ENCODE assay signal across 16 mouse cellular contexts in the genomic region with DNA sequence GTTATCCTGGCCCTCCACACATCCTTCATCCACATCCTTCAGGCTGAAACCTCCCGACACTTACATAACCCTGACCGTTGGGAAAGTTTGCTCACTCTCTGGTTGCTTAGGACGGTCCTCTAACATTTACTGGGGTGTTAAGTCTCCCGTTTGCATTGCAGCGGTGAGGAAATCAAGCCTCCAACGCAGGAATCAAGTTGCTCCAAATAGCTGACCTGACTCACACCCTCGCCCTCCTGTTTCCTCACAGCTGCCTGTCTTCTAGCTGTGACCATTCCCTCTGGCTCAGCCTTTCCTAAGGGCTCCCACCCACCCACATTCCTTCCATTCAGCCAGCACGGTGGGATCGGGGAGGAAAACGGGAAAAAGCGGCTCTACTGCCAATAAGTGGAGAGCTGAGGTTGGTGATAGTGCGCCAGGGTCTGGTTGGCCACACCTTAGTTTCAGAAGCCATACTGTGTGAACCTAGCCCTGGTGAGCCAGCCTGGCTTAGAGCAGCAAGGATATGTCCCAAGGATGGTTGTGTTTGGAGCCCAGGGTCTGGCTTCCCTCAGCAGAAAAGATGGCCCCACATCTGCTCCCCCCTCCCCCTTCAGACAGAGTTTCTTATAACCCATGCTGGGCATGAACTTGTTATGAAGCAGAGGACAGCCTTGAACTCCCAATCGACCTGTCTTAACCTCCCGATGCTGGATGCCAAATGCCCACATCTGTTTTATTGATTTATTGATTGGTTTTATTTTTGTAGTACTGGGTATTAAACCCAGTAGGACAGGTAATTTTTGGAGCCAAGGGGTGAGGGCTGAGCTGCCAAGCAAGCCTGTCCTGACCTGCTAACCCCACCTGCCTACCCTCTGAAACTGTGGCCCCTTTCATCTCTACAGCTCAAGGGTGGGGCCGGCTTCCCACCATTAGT. TPM values are rescaled to one million over a fixed set of nuclear protein-coding genes. Genes with fewer than 3 reads are reported as not detected.
DNase-seq lines count a peak whose midpoint lies in the region; ATAC-seq and TF ChIP-seq lines count a peak whose summit lies in the region.
"Had no signal": no experiment of that assay in that cellular context is flagged by ENCODE, and none has a peak within 500 bp of the region (broad histone marks: within the 10 kb centered on the region; RNA-seq: fewer than 3 reads in every experiment).

No protein-coding gene starts in this region.

- no peak overlapping the region for H3K4me3 ChIP-seq in intestine, embryonic 15.5 days (replicated peaks)
- no peak overlapping the region for H3K4me3 ChIP-seq in intestine, postnatal 0 days (ENCODE audit: low read depth, low read length)
- no peak overlapping the region for H3K4me3 ChIP-seq in midbrain, embryonic 11.5 days (ENCODE audit: low read depth, low read length)
- no peak overlapping the region for H3K4me3 ChIP-seq in midbrain, embryonic 10.5 days
- H3K4me3 ChIP-seq in stomach, embryonic 15.5 days (replicated peaks) = no peak overlapping the region
- H3K4me3 ChIP-seq in forebrain, embryonic 14.5 days (ENCODE audit: low read depth, low read length) = no peak overlapping the region
- H3K4me3 ChIP-seq: forebrain, embryonic 10.5 days; limb, embryonic 15.5 days; midbrain, embryonic 15.5 days had no signal

- H3K4me1 ChIP-seq in intestine, embryonic 15.5 days (replicated peaks) = peaks cover 33% of the 10 kb centered on the region
- H3K4me1 ChIP-seq in intestine, postnatal 0 days (replicated peaks; ENCODE audit: control insufficient read depth, insufficient read depth, low read length) = 0 out of 2 replicates have a peak, but pooled peaks cover 5% of the 10 kb centered on the region
- no peaks in the 10 kb centered on the region for H3K4me1 ChIP-seq in midbrain, embryonic 11.5 days (ENCODE audit: control insufficient read depth, insufficient read depth, low read length)
- H3K4me1 ChIP-seq in midbrain, embryonic 10.5 days = peaks cover 20% of the 10 kb centered on the region
- peaks cover 28% of the 10 kb centered on the region for H3K4me1 ChIP-seq in stomach, embryonic 15.5 days
- H3K4me1 ChIP-seq in forebrain, embryonic 14.5 days (ENCODE audit: control insufficient read depth, insufficient read depth, low read length) = peaks cover 7% of the 10 kb centered on the region
- H3K4me1 ChIP-seq: midbrain, embryonic 15.5 days had no signal

- no peaks in the 10 kb centered on the region for H3K9me3 ChIP-seq in intestine, embryonic 15.5 days
- H3K9me3 ChIP-seq in intestine, postnatal 0 days (ENCODE audit: control insufficient read depth) = no peaks in the 10 kb centered on the region
- H3K9me3 ChIP-seq in midbrain, embryonic 11.5 days (ENCODE audit: control insufficient read depth, low read length) = no peaks in the 10 kb centered on the region
- H3K9me3 ChIP-seq in midbrain, embryonic 10.5 days (replicated peaks) = no peaks in the 10 kb centered on the region
- H3K9me3 ChIP-seq in stomach, embryonic 15.5 days = no peaks in the 10 kb centered on the region
- no peaks in the 10 kb centered on the region for H3K9me3 ChIP-seq in forebrain, embryonic 14.5 days (replicated peaks; ENCODE audit: control insufficient read depth, low read length)
- H3K9me3 ChIP-seq: forebrain, embryonic 10.5 days; limb, embryonic 15.5 days; midbrain, embryonic 15.5 days had no signal

- H3K36me3 ChIP-seq in intestine, embryonic 15.5 days = no peaks in the 10 kb centered on the region
- H3K36me3 ChIP-seq in intestine, postnatal 0 days (ENCODE audit: control insufficient read depth, insufficient read depth) = peaks cover 27% of the 10 kb centered on the region; the same call in 1 of the 2 replicates
- H3K36me3 ChIP-seq in midbrain, embryonic 11.5 days (ENCODE audit: control insufficient read depth, insufficient read depth, low read length) = no peaks in the 10 kb centered on the region
- H3K36me3 ChIP-seq in midbrain, embryonic 10.5 days = no peaks in the 10 kb centered on the region
- no peaks in the 10 kb centered on the region for H3K36me3 ChIP-seq in stomach, embryonic 15.5 days
- no peaks in the 10 kb centered on the region for H3K36me3 ChIP-seq in forebrain, embryonic 14.5 days (ENCODE audit: control insufficient read depth, insufficient read depth, low read length)
- H3K36me3 ChIP-seq: forebrain, embryonic 10.5 days; limb, embryonic 15.5 days; midbrain, embryonic 15.5 days had no signal

- 0 out of 2 replicates have a peak, but pooled peaks cover 1% of the 10 kb centered on the region for H3K27me3 ChIP-seq in intestine, embryonic 15.5 days (replicated peaks)
- H3K27me3 ChIP-seq in intestine, postnatal 0 days (replicated peaks; ENCODE audit: control insufficient read depth, insufficient read depth, low read length) = no peaks in the 10 kb centered on the region
- H3K27me3 ChIP-seq in midbrain, embryonic 11.5 days (ENCODE audit: control insufficient read depth, insufficient read depth, low read length) = peaks cover 16% of the 10 kb centered on the region
- H3K27me3 ChIP-seq in midbrain, embryonic 10.5 days (ENCODE audit: low read depth, poor library complexity, severe bottlenecking) = peaks cover 54% of the 10 kb centered on the region
- H3K27me3 ChIP-seq in stomach, embryonic 15.5 days (replicated peaks) = no peaks in the 10 kb centered on the region
- H3K27me3 ChIP-seq in forebrain, embryonic 14.5 days (replicated peaks; ENCODE audit: control insufficient read depth, insufficient read depth, low read length) = peaks cover 12% of the 10 kb centered on the region

- 34% methylated on average over 15 of the region's 15 CpGs for WGBS in intestine, embryonic 15.5 days
- WGBS in intestine, postnatal 0 days = 30% methylated on average over 15 of the region's 15 CpGs
- WGBS in midbrain, embryonic 11.5 days = 53% methylated on average over 15 of the region's 15 CpGs
- WGBS in midbrain, embryonic 10.5 days = 52% methylated on average over 15 of the region's 15 CpGs
- WGBS in stomach, embryonic 15.5 days = 27% methylated on average over 15 of the region's 15 CpGs
- 57% methylated on average over 15 of the region's 15 CpGs for WGBS in forebrain, embryonic 14.5 days

- peak; percentile 51 for DNase-seq in midbrain, embryonic 11.5 days (ENCODE audit: low spot score, missing footprints)
- no peak for DNase-seq in midbrain, embryonic 10.5 days (ENCODE audit: low spot score)
- peak; percentile 88 for DNase-seq in fat pad, adult 2 months (ENCODE audit: extremely low read depth, low read depth, low spot score)
- no peak for DNase-seq in adrenal gland, adult 2 months
- no peak for DNase-seq in forebrain, embryonic 14.5 days (ENCODE audit: low spot score)

- no peak overlapping the region for H3K4me2 ChIP-seq in intestine, embryonic 15.5 days (replicated peaks)
- no peak overlapping the region for H3K4me2 ChIP-seq in intestine, postnatal 0 days (replicated peaks; ENCODE audit: low read depth)
- H3K4me2 ChIP-seq in midbrain, embryonic 11.5 days = no peak overlapping the region
- no peak overlapping the region for H3K4me2 ChIP-seq in stomach, embryonic 15.5 days
- H3K4me2 ChIP-seq in forebrain, embryonic 14.5 days (ENCODE audit: low read length) = no peak overlapping the region
- H3K4me2 ChIP-seq: limb, embryonic 15.5 days; midbrain, embryonic 15.5 days had no signal

- TF ChIP-seq CTCF in intestine, postnatal 0 days (IDR thresholded peaks at IDR 0.05; ENCODE audit: low read depth) = no peak

- peak; percentile 21; the same call in 1 of the 2 replicates for ATAC-seq in intestine, embryonic 15.5 days
- ATAC-seq in intestine, postnatal 0 days = no peak
- no peak for ATAC-seq in midbrain, embryonic 11.5 days (ENCODE audit: low FRiP score)
- ATAC-seq in stomach, embryonic 15.5 days (ENCODE audit: insufficient read depth, low FRiP score, low read depth) = no peak
- ATAC-seq in forebrain, embryonic 14.5 days = no peak
- ATAC-seq: activated CD4-positive, CD25-positive, alpha-beta regulatory T cell, adult 4 months; midbrain, embryonic 15.5 days had no signal

- no peak overlapping the region for H3K9ac ChIP-seq in intestine, embryonic 15.5 days
- H3K9ac ChIP-seq in intestine, postnatal 0 days (ENCODE audit: low read depth, low read length) = no peak overlapping the region; the same call in 1 of the 2 replicates
- H3K9ac ChIP-seq in midbrain, embryonic 11.5 days (ENCODE audit: low read length) = no peak overlapping the region
- H3K9ac ChIP-seq in stomach, embryonic 15.5 days = no peak overlapping the region
- no peak overlapping the region for H3K9ac ChIP-seq in forebrain, embryonic 14.5 days (ENCODE audit: low read length)
- H3K9ac ChIP-seq: limb, embryonic 15.5 days; midbrain, embryonic 15.5 days had no signal

- no peak overlapping the region for H3K27ac ChIP-seq in intestine, embryonic 15.5 days
- H3K27ac ChIP-seq in intestine, postnatal 0 days (ENCODE audit: low read depth, low read length) = no peak overlapping the region
- H3K27ac ChIP-seq in midbrain, embryonic 11.5 days (ENCODE audit: low read depth, low read length) = no peak overlapping the region
- H3K27ac ChIP-seq in midbrain, embryonic 10.5 days (replicated peaks) = no peak overlapping the region; the same call in 1 of the 2 replicates
- peak overlapping the region; percentile 74 for H3K27ac ChIP-seq in stomach, embryonic 15.5 days
- H3K27ac ChIP-seq in forebrain, embryonic 14.5 days (ENCODE audit: low read depth, low read length) = no peak overlapping the region
- H3K27ac ChIP-seq: forebrain, embryonic 10.5 days; limb, embryonic 15.5 days; midbrain, embryonic 15.5 days had no signal

RNA-seq across cellular contexts. Expression of a gene that starts 29.4 kb away (rescaled TPM):
- polyA plus RNA-seq in intestine, embryonic 15.5 days (2015; fragmentation: Nextera tagmentation; extraction: Ambion mirVana) = 20.4 and 21.9 TPM in 2 replicates
- polyA plus RNA-seq in intestine, postnatal 0 days (2015; fragmentation: Nextera tagmentation; extraction: Ambion mirVana) = 8.3 and 9.2 TPM in 2 replicates
- polyA plus RNA-seq in midbrain, embryonic 11.5 days (2014; fragmentation: Nextera tagmentation; extraction: Ambion mirVana) = 25.5 TPM in 2 replicates
- polyA plus RNA-seq in midbrain, embryonic 10.5 days (2016; fragmentation: Nextera tagmentation; extraction: Ambion mirVana) = 31.4 and 33.8 TPM in 2 replicates
- polyA plus RNA-seq in stomach, embryonic 15.5 days (2015; fragmentation: Nextera tagmentation; extraction: Ambion mirVana) = 23.3 and 25.2 TPM in 2 replicates
- total RNA-seq in adrenal gland, adult 2 months (2021) = 10 to 100 TPM; 19.5 to 19.8 TPM
- 12.5 and 15.6 TPM in 2 replicates for polyA plus RNA-seq in adrenal gland, adult 2 months (2012; rRNA removed)
- 24.0 and 25.9 TPM in 2 replicates for polyA plus RNA-seq in forebrain, embryonic 14.5 days (2014; fragmentation: Nextera tagmentation; extraction: Ambion mirVana)

RNA-seq across cellular contexts. Expression of a gene that starts 32.2 kb away (rescaled TPM):
- polyA plus RNA-seq in intestine, embryonic 15.5 days (2015; fragmentation: Nextera tagmentation; extraction: Ambion mirVana) = 394 and 407 TPM in 2 replicates
- polyA plus RNA-seq in intestine, postnatal 0 days (2015; fragmentation: Nextera tagmentation; extraction: Ambion mirVana) = 175 and 180 TPM in 2 replicates
- polyA plus RNA-seq in midbrain, embryonic 11.5 days (2014; fragmentation: Nextera tagmentation; extraction: Ambion mirVana) = 175 and 194 TPM in 2 replicates
- polyA plus RNA-seq in midbrain, embryonic 10.5 days (2016; fragmentation: Nextera tagmentation; extraction: Ambion mirVana) = 270 and 341 TPM in 2 replicates
- polyA plus RNA-seq in stomach, embryonic 15.5 days (2015; fragmentation: Nextera tagmentation; extraction: Ambion mirVana) = 391 and 408 TPM in 2 replicates
- total RNA-seq in adrenal gland, adult 2 months (2021) = 100 to 1,000 TPM; 326 to 471 TPM
- polyA plus RNA-seq in adrenal gland, adult 2 months (2012; rRNA removed) = 1,307 and 1,375 TPM in 2 replicates
- 60.6 and 67.2 TPM in 2 replicates for polyA plus RNA-seq in forebrain, embryonic 14.5 days (2014; fragmentation: Nextera tagmentation; extraction: Ambion mirVana)

RNA-seq across cellular contexts. Expression of a gene that starts 35.5 kb away (rescaled TPM):
- 0.28 and 0.38 TPM in 2 replicates for polyA plus RNA-seq in intestine, embryonic 15.5 days (2015; fragmentation: Nextera tagmentation; extraction: Ambion mirVana)
- polyA plus RNA-seq in intestine, postnatal 0 days (2015; fragmentation: Nextera tagmentation; extraction: Ambion mirVana) = 0.35 and 0.77 TPM in 2 replicates
- 0.18 and 0.41 TPM in 2 replicates for polyA plus RNA-seq in midbrain, embryonic 11.5 days (2014; fragmentation: Nextera tagmentation; extraction: Ambion mirVana)
- 0.21 and 0.33 TPM in 2 replicates for polyA plus RNA-seq in midbrain, embryonic 10.5 days (2016; fragmentation: Nextera tagmentation; extraction: Ambion mirVana)
- 0.12 and 0.37 TPM in 2 replicates for polyA plus RNA-seq in stomach, embryonic 15.5 days (2015; fragmentation: Nextera tagmentation; extraction: Ambion mirVana)
- not detected for total RNA-seq in adrenal gland, adult 2 months (2021)
- polyA plus RNA-seq in adrenal gland, adult 2 months (2012; rRNA removed) = 0.24 TPM in 1 of 2 replicates, not detected in the other
- 0.61 and 0.69 TPM in 2 replicates for polyA plus RNA-seq in forebrain, embryonic 14.5 days (2014; fragmentation: Nextera tagmentation; extraction: Ambion mirVana)
- total RNA-seq: CH12.LX; gastrocnemius, adult 18-20 months; heart, postnatal 14 days had no signal
- polyA plus RNA-seq: activated CD4-positive, CD25-positive, alpha-beta regulatory T cell, adult 4 months; forebrain, embryonic 10.5 days had no signal

RNA-seq across cellular contexts. Expression of a gene that starts 36.3 kb away (rescaled TPM):
- polyA plus RNA-seq in intestine, embryonic 15.5 days (2015; fragmentation: Nextera tagmentation; extraction: Ambion mirVana) = 3.1 and 3.7 TPM in 2 replicates
- polyA plus RNA-seq in intestine, postnatal 0 days (2015; fragmentation: Nextera tagmentation; extraction: Ambion mirVana) = 6.1 and 7.7 TPM in 2 replicates
- 0.07 and 0.30 TPM in 2 replicates for polyA plus RNA-seq in midbrain, embryonic 11.5 days (2014; fragmentation: Nextera tagmentation; extraction: Ambion mirVana)
- 0.15 and 0.20 TPM in 2 replicates for polyA plus RNA-seq in midbrain, embryonic 10.5 days (2016; fragmentation: Nextera tagmentation; extraction: Ambion mirVana)
- 3.5 and 4.0 TPM in 2 replicates for polyA plus RNA-seq in stomach, embryonic 15.5 days (2015; fragmentation: Nextera tagmentation; extraction: Ambion mirVana)
- under 1 TPM; 0.92 to 0.97 TPM for total RNA-seq in adrenal gland, adult 2 months (2021)
- polyA plus RNA-seq in adrenal gland, adult 2 months (2012; rRNA removed) = 0.36 and 0.73 TPM in 2 replicates
- polyA plus RNA-seq in forebrain, embryonic 14.5 days (2014; fragmentation: Nextera tagmentation; extraction: Ambion mirVana) = 0.18 TPM in 1 of 2 replicates, not detected in the other
- total RNA-seq: CH12.LX had no signal
- polyA plus RNA-seq: neural tube, embryonic 14.5 days had no signal

Comparison
In these comparisons a context has a peak if more than half of its experiments do, and no peak if none do; other contexts are left out.
1. DNase-seq: peak in midbrain, embryonic 11.5 days (single experiment) and fat pad, adult 2 months (single experiment); none in midbrain, embryonic 10.5 days (single experiment), adrenal gland, adult 2 months (single experiment) and forebrain, embryonic 14.5 days (single experiment).